Mouse (Mus musculus) G1E (cell line): ENCODE measurements around the gene Dync1li2. TPM values are rescaled to one million over a fixed set of nuclear protein-coding genes. Genes with fewer than 3 reads are reported as not detected.

Experiments used
- ATAC-seq: 2 replicates; pipeline ENCODE4 v1.8.0; 2016; ENCODE audit warnings: mild to moderate bottlenecking; ENCODE audit not compliant: insufficient number of reproducible peaks, poor library complexity, low FRiP score, severe bottlenecking; ENCODE audit errors: extremely low read depth
- DNase-seq: peaks from one replicate; pipeline ENCODE4 v3.0.0; 2012; ENCODE audit warnings: low spot score
- H3K27me3 ChIP-seq: 2 replicates; pipeline ENCODE4 v1.6.1; 2012; ENCODE audit warnings: mild to moderate bottlenecking, low read length, inconsistent platforms; ENCODE audit not compliant: insufficient read depth
- H3K36me3 ChIP-seq: replicated peaks from 2 replicates; pipeline ENCODE3; 2012; ENCODE audit warnings: mild to moderate bottlenecking, inconsistent platforms
- H3K4me1 ChIP-seq: 2 replicates; pipeline ENCODE4 v1.6.1; 2012; ENCODE audit warnings: low read depth, low read length, inconsistent platforms, mixed read lengths; ENCODE audit not compliant: insufficient read depth
- H3K4me3 ChIP-seq: 2 replicates; pipeline ENCODE4 v1.5.1; 2012; ENCODE audit warnings: low read depth, mild to moderate bottlenecking, inconsistent platforms, low read length, moderate library complexity, mixed read lengths
- H3K9me3 ChIP-seq: replicated peaks from 2 replicates; pipeline ENCODE4 v1.6.1; 2012; ENCODE audit warnings: inconsistent platforms
- CTCF ChIP-seq: IDR thresholded peaks from 2 replicates; pipeline ENCODE4 v1.5.1; 2012; ENCODE audit warnings: low read depth, low read length, inconsistent platforms, mixed read lengths
- GATA1 ChIP-seq: IDR thresholded peaks from 2 replicates; pipeline ENCODE4 v1.6.1; 2012; ENCODE audit warnings: borderline replicate concordance, low read length, inconsistent platforms, mixed read lengths
- GATA2 ChIP-seq: IDR thresholded peaks from 2 replicates; pipeline ENCODE4 v1.6.1; 2012; ENCODE audit warnings: low read depth, low read length, inconsistent platforms, borderline replicate concordance
- POLR2AphosphoS5 ChIP-seq: IDR thresholded peaks from 2 replicates; pipeline ENCODE4 v1.6.1; 2012; ENCODE audit warnings: low read depth, low read length, inconsistent platforms; ENCODE audit not compliant: insufficient replicate concordance
- TAL1 ChIP-seq: conservative IDR thresholded peaks from 2 replicates; pipeline ENCODE4 v1.6.1; 2012; ENCODE audit warnings: low read depth, low read length, inconsistent platforms, mixed read lengths
- polyA plus RNA-seq: library from polyadenylated mRNA; stranded (reverse); fragments of >175 nt; gene quantifications from 2 replicates; pipeline ENCODE4 v1.2.3, GENCODE M21; 2012
- total RNA-seq, 2 experiments: library from RNA; stranded (forward) in 1 of 2; stranded (reverse) in 1 of 2; fragments of 200-1000 nt in 1 of 2; fragments of >200 nt in 1 of 2; fragmentation: Nextera tagmentation in 1 of 2; gene quantifications; 2 replicates each; pipeline ENCODE4 v1.2.3; 2014 to 2017

Gene Dync1li2
- total and polyA plus RNA-seq, 3 experiments: 13.9 to 52.5 (median 32.1) TPM

DNA sequence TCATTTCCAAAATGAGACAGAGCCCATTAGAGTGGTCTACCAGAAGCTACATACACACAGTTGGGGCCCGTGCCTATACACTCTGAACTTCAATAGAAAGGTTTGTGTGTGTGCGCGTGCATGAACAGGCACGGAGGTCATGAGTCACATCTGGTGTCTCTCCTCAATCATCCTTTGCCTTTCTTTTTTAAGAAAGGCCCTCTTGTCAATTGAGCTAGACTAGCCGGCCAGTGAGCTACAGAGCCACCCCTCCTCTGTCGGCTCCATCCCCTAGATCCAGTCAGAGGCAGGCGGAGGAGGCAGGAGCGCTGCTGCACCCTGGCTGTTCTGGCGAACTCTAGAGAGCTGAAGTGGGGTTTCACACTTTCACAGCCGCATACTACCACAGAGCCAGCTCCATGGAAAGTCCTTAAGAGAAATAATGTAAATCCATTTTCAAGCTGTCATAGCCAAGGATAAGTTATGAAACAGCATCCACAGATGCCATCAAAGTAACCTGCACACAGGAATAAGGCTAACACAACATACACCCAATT, 63.5 kb downstream of the Dync1li2 start:
- ATAC-seq (no peak), DNase-seq (no peak)
- Histone ChIP-seq H3K4me3 (no peak overlapping the region), H3K27me3 (peaks cover 2% of the 10 kb centered on the region; the same call in 1 of the 2 replicates), H3K9me3 (no peaks in the 10 kb centered on the region), H3K4me1 (no peaks in the 10 kb centered on the region), H3K36me3 (no peaks in the 10 kb centered on the region)
- TF ChIP-seq CTCF (no peak), GATA2 (no peak), GATA1 (no peak), POLR2AphosphoS5 (no peak), TAL1 (no peak)

DNA sequence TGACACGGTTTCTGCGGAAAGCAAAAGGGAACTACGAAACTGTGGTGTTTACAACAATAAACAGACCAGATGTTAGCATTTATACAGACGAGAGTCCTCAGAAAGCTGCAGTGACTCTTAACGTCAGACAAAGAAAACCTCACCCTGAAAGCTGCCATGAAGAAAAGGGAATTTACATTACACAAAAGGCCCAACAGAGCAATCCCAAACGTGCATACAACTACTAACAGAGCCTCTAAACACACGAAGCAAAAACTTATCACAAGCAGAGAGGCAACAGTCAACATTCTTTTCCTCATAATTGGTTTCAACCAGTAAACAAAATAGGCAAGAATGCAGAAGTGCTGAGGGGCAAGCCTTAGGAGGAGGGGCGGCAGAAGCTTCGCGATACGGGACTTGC, 66.2 kb downstream of the Dync1li2 start:
- Histone ChIP-seq H3K4me1 (no peaks in the 10 kb centered on the region), H3K4me3 (no peak overlapping the region), H3K9me3 (no peaks in the 10 kb centered on the region), H3K36me3 (no peaks in the 10 kb centered on the region), H3K27me3 (peaks cover 2% of the 10 kb centered on the region; the same call in 1 of the 2 replicates)
- no peak for TF ChIP-seq POLR2AphosphoS5
- no peak for TF ChIP-seq CTCF
- no peak for TF ChIP-seq TAL1
- no peak for TF ChIP-seq GATA1
- TF ChIP-seq GATA2: no peak
- DNase-seq (no peak), ATAC-seq (no peak)

- H3K4me3 ChIP-seq: no peak overlapping the region
- TF ChIP-seq POLR2AphosphoS5: no peak
- no peak for TF ChIP-seq GATA2
- no peak for TF ChIP-seq GATA1
- no peak for TF ChIP-seq CTCF
- no peak for TF ChIP-seq TAL1
- ATAC-seq: no peak
- H3K36me3 ChIP-seq: no peaks in the 10 kb centered on the region
- peaks cover 2% of the 10 kb centered on the region; the same call in 1 of the 2 replicates for H3K27me3 ChIP-seq
- no peaks in the 10 kb centered on the region for H3K4me1 ChIP-seq
- no peak for DNase-seq
- H3K9me3 ChIP-seq: no peaks in the 10 kb centered on the region
These were observed 66.9 kb downstream of the Dync1li2 start for GRCm38 (mm10) chr8:104375959-104376358.

DNA sequence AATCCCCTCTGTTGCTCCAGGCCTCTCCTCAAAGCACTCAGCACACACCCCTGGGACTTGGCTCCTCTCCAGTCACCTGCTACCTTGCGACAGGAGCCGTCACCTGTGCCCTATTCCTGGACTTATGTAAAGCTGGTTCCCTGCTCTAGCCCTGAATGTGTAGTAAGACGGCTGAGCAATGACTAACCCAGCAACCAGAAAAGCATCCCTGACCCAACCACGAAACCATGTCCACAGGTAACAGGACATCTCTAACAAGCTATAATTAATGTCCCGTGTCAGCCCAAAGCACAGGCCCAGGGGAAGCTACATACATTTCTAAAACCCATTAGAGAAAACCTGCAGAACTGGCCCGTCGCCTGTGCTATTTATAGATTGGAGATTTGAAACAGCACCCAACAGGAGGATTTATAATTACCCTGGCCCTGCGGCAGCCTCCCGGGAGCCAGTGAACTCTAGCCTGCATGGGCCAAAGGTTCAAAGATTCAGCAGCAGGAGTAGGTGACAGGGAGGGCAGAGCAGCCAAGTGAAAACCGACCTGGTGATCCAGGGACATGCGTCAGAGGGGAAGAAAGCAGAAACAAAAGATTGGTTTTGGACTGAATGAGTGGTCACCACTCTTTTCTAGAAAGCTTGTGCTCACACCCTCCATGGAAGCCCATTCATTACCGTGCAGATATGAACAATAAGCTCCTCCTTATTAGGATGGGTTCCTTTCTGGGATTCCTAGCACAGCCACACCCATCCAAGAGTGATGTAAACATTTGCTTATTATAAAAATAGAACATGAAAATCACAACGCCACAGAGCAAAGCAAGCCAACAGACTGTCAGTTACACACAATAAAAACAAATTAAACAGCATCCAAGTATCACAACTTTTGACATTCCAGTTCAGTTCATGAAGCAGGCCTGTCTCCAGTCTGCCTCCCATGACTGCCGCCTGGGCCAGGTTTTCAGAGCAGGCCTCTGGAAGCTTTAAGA, 67.7 kb downstream of the Dync1li2 start:
- Histone ChIP-seq H3K27me3 (peaks cover under 1% of the 10 kb centered on the region; the same call in 1 of the 2 replicates), H3K4me3 (no peak overlapping the region), H3K36me3 (no peaks in the 10 kb centered on the region), H3K9me3 (no peaks in the 10 kb centered on the region), H3K4me1 (no peaks in the 10 kb centered on the region)
- no peak for DNase-seq
- no peak for TF ChIP-seq POLR2AphosphoS5
- no peak for TF ChIP-seq TAL1
- ATAC-seq: no peak

GRCm38 (mm10) chr8:104374269-104374668, 68.6 kb downstream of the Dync1li2 start:
- Histone ChIP-seq H3K27me3 (no peaks in the 10 kb centered on the region), H3K36me3 (no peaks in the 10 kb centered on the region), H3K4me1 (no peaks in the 10 kb centered on the region), H3K9me3 (no peaks in the 10 kb centered on the region), H3K4me3 (no peak overlapping the region)
- ATAC-seq: no peak
- DNase-seq: no peak
- TF ChIP-seq GATA1: no peak
- TF ChIP-seq CTCF: no peak
- TF ChIP-seq TAL1: no peak
- TF ChIP-seq POLR2AphosphoS5: no peak
- no peak for TF ChIP-seq GATA2

GRCm38 (mm10) chr8:104373779-104374178, 69.1 kb downstream of the Dync1li2 start:
- ATAC-seq (no peak), DNase-seq (no peak)
- Histone ChIP-seq H3K4me3 (no peak overlapping the region), H3K36me3 (no peaks in the 10 kb centered on the region), H3K4me1 (no peaks in the 10 kb centered on the region), H3K27me3 (no peaks in the 10 kb centered on the region), H3K9me3 (no peaks in the 10 kb centered on the region)
- TF ChIP-seq POLR2AphosphoS5: no peak
- no peak for TF ChIP-seq TAL1
- no peak for TF ChIP-seq GATA2
- no peak for TF ChIP-seq GATA1
- TF ChIP-seq CTCF: no peak
